Mouse (Mus musculus) NIH3T3 (cell line): ENCODE data around the gene 9130230L23Rik.
A peak's percentile ranks its signal among the peaks of the same experiment; 100 is the strongest.
"Not testable (repeated sequence)": the region's sequence is repeated elsewhere in the genome, so short reads cannot be mapped to it uniquely, and the experiment has no call there.

Source experiments
- DNase-seq: peaks from one replicate; pipeline ENCODE4 v3.0.0-alpha.2; 2012; ENCODE audit warnings: low read depth

Gene 9130230L23Rik

DNA sequence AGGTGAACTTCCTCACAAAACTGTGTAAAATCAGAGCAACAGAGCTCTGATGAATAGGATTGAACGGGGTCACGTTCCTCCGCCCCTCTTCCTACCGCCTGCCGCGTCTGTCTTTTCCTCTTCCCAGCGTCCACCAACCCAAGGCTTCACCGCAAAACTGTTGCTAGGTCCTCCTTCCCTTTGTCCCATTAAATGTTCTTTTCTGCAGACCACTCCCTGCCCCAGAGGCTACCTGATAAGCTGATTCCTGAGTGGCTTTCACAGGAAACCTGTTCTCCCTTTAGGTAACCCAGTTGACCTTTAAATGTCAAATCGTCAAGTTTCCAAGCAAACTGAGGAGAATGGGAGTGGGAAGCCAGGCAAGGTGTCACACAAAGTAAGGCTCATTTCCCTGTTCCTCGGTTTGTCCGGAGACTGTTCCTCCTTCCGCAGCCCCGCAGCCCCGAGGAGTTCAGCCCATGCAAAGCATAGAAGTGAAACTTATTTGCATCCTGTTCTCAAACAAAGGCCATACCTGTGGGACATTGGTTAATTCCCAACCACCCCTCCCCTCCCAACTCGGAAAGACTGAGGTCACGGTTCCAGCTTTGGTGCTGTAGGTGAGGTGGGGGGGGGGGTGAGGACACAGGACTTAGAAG, 1.1 kb upstream of the 9130230L23Rik start:
- DNase-seq, result no peak

DNA sequence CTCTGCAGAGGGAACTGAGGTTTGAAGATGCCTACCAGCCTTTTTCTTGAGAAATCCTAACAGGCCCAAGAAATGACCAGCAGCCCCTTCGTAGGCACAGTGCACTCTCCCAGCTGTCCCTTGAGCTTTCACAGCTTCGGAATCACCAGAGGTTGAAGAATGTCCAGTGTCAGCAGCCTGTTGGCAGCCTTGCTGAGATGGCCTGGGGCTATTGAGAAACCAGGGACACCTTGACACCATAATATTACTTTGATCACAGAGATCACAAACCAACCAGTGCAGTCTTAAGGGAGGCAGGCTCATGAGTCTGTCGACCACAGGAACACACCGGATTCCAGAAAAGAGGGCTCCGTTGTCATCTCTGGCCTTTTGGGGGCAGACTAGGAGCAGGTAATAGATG, 2.9 kb downstream of the 9130230L23Rik start:
- DNase-seq, result no peak

DNA sequence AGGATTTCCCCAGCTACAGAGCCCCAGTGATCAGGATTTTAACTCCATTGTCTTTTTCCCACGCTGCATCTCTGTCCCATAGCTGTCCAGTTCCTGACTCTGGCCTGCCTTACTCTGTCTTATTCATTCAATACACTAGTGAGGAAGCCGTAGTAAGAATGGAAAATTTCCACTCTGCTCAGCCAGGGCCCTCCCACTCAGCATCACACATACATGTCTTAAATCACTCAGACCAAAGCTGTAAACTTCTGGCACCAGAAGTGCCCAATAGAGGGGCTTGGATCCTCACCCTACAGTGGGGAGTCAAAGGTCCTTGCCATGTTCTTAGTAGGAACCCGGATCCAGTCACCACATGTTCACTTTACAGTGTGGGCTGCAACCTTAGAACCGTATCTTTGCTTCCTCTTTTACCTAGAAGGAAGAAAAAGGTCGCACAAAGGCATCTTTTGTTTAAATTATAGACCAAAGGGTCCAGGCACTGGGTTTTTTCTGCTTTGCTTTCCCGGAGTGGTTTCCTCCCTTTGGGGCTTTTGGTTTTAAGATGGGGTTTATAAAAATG, 3.4 kb downstream of the 9130230L23Rik start:
- peak; percentile 42 for DNase-seq

DNA sequence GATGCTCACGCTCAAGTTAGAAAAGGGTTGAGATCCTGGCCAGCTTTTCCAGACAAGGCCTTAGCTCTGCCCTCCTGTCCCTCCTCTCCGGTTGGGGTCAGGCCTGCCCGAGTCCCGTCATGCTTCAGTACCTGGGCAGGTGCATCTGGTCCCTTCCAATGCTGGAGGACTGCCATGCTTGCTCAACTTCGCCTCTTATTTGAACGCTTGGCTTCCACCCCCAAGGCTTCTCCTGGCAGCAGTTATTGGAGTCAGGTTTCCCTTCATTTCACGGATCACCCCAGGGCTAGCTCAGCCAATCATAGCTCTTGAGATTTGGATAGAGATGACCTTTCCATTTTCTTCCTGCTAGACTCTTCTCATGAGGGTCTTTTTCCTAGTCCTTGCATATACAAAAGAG, 4.0 kb downstream of the 9130230L23Rik start:
- DNase-seq, result peak; percentile 30

DNA sequence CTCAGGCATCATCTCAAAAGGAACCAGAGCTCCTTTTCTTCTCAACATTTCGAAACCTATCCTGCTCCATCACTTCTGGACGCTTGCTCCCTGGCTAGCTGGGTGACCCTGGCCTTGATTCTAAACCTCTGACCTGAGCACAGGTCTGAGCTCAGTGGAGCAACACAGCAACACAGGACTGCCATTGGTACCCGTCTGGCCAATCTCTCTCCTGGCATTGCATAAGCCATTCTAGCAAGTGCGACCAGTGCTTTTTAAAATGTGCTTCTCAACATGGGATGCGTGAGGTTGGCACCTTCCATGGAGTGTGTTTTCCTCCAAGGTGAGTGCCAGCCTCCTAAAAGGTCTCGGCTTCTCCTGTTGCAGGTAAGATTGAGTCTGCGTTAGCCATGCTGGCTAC, 5.0 kb downstream of the 9130230L23Rik start:
- DNase-seq, result no peak

DNA sequence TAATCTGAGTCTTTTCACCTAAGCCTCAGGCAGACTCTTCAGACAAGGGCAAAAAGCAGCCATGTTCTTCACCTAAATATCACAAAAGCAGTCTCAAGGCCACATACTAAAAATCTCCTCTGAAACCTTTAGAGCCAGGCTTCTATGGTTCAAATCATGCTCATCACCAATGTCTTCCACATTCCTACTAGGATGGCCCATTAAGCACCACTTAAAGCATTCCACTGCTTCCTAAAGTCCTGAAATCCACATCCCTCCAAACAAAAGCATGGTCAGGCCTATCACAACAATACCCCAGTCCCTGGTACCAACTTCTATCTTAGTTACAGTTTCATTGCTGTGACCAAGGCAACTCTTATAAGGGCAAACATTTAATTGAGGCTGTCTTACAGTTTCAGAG, 6.3 kb downstream of the 9130230L23Rik start:
- DNase-seq, result no peak

DNA sequence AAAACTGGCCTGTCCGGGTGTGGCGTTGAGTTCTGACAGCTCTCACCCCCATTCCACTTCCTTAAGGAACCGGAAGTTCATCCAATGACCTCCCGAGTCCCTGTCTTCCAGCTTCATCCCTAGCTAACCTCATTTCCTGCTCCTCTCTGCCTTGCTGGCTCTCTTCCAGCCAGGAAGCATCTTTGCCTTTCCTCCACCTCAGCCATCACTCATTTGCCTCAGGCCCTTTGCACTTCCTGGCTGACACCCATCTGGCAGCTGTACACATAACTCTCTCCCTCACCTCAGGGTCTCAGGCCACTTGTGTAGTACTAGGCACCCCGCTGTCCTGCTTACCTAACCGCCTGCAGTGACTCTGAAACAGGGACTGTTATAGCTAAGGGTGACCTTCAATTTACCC, 9.4 kb downstream of the 9130230L23Rik start:
- DNase-seq, result no peak

DNA sequence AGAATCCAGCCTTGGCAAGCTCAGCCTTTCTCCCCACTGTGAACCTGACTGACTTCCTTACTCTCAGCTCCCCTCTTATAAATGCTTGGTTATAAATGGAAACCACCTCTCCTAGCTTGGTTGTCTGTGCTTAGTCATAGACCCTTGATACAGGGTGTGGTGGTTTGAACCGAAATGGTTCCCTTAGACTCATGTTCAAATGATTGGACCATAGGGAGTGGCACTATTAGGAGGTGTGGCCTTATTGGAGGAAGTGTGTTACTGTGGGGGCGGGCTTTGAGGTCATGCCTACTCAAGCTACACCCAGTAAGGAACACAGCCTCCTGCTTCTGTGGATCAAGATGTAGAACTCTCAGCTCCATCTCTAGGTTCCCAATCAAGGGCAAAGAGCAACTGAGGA, 12.9 kb downstream of the 9130230L23Rik start:
- DNase-seq, result peak; percentile 53

DNA sequence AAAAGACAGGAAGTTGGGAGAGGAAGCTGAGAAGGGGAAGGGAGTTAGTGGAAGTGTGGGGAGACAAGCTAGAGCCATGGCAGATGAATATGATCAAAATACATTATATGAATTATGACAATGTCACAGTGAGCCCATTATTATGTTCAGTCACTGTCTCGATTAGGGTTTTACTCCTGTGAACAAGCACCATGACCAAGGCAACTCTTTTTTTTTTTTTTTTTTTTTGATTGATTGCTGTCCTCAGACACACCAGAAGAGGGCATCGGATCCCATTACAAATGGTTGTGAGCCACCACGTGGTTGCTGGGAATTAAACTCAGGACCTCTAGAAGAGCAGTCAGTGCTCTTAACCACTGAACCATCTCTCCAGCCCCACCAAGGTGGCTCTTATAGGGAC, 17.1 kb downstream of the 9130230L23Rik start:
- not testable (repeated sequence) for DNase-seq

DNA sequence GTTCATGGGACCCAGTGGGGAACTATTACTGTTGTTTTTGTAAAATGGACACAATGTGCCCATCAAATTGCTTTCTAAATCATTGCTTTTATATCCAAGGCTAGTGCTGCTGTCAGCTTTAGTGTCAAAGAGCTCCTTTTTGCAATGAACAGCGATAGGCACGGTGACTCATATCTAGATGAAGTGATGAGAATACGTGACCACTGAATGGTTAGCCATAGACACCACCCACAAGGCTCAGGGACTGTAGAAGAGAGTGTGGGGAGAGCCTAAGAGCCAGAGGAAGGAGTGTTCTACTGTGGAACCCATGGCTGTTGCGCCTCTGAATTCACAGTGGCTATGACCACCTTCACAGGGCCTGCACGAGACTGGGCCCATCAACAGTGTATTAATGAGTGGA, 17.7 kb downstream of the 9130230L23Rik start:
- DNase-seq, result no peak

DNA sequence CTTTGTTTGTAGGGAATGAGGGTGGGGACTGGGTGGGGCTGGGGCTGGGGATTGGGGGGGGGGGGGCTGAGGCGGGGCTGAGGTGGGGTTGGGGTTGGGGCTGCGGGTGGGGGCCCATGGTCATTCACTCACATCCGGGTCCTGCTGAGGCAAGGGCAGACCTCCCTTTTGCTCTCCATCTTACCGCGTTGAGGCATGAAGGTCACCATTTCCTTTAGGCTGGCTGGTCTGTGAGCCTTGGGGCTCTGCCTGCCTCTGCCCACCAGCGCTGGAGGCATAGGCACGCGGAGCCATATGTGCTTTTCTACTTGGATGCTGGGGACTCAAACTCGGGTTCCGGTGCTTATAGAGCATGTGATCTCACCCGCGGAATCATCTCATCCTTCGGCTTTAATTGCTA, 28.4 kb downstream of the 9130230L23Rik start:
- DNase-seq, result no peak

DNA sequence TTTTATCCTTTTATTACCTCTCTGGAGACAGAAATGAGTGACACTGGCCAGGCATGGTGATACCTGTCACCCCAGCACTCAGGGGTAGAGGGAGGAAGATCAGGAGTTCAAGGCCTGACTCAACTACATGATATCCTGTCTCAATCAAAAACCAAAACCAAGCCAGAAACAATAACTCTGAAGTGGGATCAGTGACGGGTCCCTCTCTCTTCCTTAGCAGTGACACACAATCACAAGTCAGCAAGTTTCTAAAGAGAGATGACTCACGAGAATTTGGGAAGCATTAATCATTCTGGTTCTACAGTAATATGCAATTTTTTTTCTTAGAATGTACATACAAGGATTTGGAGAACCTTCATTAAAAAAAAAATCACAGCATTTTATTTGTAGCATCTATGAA, 30.9 kb downstream of the 9130230L23Rik start:
- DNase-seq, result peak; percentile 71

DNA sequence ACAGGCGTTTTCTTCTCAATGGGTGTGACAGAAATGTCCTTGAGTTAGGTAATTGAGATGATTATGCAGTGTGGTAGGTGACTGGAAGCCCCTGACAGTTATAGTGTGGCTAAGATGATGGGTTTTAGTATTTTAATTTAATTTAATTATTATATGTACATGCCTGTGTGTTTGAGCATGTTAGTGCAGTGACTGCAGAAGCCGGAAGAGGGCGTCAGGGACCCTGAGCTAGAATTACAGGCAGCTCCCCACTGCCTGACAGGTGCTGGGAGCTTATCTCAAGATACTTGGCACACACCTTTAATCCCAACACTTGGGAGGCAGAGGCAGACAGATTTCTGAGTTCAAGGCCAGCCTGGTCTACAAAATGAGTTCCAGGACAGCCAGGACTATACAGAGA, 36.1 kb downstream of the 9130230L23Rik start:
- DNase-seq, result no peak

DNA sequence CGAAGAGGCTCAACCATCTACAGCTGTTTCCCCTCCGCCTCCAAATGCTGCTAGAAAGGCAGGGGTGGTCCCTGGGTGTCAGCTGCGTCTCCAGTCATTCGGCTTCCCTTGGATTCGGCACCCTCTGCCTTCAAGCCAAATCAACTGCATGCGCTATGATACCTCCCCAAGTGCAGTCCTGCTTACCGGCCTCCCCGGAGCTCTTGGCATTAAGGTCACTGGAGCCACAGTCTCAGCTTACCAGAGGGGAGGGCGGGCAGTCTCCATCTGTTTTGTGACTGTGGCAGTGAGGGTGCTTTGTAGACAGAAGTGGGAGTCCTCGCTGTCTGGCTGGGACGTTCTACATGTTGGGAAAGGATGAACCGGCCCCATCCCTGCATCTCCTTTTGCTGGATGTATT, 37.0 kb downstream of the 9130230L23Rik start:
- no peak for DNase-seq

DNA sequence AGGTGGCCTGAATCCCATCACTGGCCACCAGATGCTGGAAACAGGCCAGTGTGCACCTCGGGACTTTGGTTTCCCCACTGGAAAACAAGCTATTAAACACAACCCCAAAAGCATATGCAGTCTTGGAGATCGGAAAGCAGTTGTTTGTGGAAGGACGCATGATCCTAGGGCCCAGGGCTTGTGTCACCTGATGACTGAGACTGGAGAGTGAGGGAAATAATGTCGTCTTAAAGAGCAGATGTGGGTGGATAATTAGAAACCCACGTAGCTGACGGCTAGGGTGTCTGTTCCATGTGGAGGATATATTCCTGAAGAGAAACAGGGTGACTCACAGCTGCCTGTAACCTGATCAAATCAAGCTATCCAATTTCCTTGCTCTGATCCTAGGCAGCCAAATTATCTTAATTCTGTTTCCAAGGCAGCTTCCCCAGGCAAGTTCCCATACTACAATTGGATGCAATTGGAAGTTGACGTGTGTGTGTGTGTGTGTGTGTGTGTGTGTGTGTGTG, 38.3 kb downstream of the 9130230L23Rik start:
- DNase-seq, result peak; percentile 48

DNA sequence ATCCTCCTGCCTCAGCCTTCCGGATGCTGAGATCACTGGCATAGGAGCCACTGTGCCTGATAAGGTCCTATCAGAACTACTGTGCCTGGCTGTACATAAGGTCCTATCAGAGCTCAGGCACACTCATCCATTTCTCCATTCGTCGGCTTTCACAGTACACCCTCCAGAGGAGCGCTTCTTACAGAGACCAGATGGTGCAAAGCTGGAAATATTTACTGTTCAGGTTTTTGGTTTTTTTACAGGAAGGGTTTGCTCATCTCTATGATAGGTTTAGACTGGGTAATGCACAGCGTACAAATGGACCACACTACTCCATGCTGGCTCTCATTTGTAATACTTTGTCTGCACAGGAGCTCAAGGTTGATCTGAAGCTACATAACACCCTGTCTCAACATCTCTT, 40.8 kb downstream of the 9130230L23Rik start:
- no peak for DNase-seq

DNA sequence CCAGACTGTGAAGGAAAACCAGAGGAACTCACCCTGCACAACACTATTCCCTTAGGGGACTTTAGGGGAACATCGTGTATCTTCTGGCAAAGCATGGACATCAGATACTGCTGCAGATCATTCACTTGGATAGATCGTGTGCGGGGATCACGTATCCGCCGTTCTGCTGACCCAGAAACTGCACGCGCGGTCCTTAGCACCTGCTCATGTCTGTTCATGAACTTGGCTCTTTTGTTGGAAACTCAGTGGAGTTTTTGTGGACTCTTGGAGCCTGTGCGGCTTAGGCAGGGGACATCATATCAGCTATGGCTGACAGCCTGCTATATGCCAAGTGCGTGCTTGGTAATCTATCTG, 43.5 kb downstream of the 9130230L23Rik start:
- DNase-seq, result no peak

DNA sequence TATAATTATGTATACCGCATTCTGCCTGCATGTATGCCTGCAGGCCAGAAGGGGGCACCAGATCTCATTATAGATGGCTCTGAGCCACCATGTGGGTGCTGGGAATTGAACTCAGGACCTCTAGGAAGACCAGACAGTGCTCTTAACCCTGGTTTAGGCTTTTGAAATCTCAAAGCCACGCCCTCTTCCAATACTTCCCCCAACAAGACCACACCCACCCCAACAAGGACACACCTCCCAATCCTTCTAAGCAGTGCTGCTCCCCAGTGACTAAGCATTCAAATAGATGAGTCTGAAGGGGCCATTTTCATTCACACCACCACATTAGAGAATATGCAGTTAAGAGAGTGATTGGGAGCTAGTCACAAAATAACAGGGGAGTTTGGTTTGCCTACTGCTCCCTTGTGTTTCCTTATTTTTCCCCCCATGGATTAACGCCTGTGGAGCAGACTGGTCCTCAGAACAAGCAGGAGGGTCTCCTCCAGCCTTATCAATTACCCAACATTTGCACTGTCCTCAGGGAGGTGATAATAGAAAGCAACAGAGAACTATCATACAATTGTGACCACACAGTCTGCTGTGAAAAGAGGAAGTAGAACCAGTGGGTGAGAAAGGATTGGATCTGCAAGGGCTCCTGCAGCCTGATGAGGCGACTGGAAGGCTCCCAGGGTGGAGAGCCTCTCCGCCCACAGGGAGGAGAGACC, 44.0 kb downstream of the 9130230L23Rik start:
- DNase-seq, result no peak

DNA sequence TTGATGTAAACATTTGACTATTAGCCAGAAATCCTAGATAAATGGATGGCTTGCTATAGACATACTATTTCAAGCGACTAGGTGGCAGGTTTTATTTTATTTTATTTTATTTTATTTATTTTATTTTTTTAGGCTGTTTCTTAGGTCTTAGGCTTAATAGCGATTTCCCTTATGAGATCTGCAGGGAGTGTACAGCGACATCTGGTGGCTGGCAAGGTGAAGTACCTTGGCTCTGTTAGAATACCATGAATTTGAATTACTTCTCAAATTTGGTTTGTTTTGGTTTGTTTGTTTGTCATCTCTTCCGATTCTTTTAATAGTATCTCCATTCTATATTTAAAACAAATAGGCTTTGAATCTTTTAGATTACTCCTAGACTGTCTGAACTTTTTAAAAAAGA, 45.5 kb downstream of the 9130230L23Rik start:
- peak; percentile 85 for DNase-seq

DNA sequence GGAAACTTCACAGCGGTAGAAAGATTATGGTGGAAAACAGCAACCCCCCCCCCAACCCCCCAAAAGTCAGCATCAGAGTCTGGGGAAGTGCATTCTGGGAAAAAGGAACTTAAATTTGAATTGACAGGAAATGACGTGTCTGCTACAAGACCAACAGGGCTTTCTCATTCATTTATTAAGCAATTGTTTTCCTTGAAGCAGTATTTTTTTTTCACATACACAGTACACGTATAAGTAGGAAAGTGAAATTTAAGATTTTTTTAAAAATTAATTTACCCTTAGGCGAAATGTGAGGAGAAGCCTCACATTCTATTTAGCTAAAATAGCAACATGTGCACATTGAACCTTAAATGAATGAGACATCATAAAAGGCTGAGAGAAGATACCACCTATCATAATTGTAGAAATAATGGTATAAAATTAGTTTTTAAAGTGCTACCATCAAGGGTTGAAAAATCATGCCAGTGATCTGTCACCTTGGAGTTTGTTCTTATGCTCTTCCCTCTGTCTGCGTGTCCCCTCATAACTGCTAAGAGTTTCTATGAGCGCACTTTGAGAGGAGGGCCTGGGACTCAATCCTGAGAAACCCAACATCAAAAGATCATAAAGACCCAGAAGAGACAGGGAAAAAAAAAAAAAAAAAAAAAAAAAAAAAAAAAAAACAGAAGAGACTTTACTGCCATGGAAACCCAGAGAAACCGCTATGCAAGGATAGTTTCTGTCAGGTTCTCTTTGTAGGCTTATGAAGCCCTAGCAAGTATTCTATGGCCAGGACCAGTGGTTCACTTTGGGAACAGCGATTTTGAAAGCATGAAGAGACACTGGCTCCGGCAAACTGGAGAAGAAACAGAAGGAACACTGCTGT, 47.7 kb downstream of the 9130230L23Rik start:
- no peak for DNase-seq

DNA sequence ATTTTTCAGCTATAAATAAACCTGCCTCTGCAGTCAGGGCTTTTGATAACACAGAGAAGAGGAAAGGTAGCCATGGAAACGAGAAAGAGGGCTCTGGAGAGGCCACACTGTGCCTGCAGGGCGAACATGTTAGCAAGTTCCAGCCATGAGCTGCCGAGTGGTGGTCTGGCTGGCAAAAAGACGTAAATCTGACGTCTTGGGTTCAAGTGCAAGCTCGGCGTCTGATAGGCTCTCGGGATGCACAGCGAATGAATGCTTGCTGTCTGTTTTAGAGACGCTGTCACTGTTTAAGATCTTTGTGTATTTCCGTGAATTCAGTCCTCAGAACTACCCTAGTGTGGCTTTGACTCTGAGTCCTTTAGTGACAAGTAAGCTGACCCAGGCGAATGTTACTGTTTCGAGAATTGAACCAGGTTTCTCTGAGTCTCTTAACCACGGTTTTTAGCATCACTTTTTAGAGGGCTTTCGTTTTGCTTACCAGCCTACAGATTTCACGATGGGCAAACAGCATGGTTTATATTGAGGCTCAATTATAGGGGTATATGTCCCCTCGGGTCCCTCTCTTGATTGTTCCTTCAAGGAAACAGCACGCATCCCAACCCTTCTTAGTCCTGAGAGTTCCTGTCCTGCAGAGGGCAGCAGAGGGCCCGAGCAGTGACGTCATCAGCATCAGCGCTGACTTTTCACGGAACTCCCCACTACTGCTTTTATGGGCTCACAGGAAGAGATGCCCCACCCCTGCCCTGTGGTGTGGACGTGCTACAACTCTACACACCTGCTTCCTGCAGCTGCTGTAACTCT, 48.5 kb downstream of the 9130230L23Rik start:
- DNase-seq, result peak; percentile 44
